Mouse (Mus musculus) G1E (cell line): Measurements from ENCODE around the gene Myom1. TPM values are rescaled to one million over a fixed set of nuclear protein-coding genes. Genes with fewer than 3 reads are reported as not detected.

Source experiments
- ATAC-seq: 2 replicates; pipeline ENCODE4 v1.8.0; 2016; ENCODE audit warnings: mild to moderate bottlenecking; ENCODE audit not compliant: insufficient number of reproducible peaks, poor library complexity, low FRiP score, severe bottlenecking; ENCODE audit errors: extremely low read depth
- DNase-seq: peaks from one replicate; pipeline ENCODE4 v3.0.0; 2012; ENCODE audit warnings: low spot score
- H3K27me3 ChIP-seq: 2 replicates; pipeline ENCODE4 v1.6.1; 2012; ENCODE audit warnings: mild to moderate bottlenecking, low read length, inconsistent platforms; ENCODE audit not compliant: insufficient read depth
- H3K36me3 ChIP-seq: replicated peaks from 2 replicates; pipeline ENCODE3; 2012; ENCODE audit warnings: mild to moderate bottlenecking, inconsistent platforms
- H3K4me1 ChIP-seq: 2 replicates; pipeline ENCODE4 v1.6.1; 2012; ENCODE audit warnings: low read depth, low read length, inconsistent platforms, mixed read lengths; ENCODE audit not compliant: insufficient read depth
- H3K4me3 ChIP-seq: 2 replicates; pipeline ENCODE4 v1.5.1; 2012; ENCODE audit warnings: low read depth, mild to moderate bottlenecking, inconsistent platforms, low read length, moderate library complexity, mixed read lengths
- H3K9me3 ChIP-seq: replicated peaks from 2 replicates; pipeline ENCODE4 v1.6.1; 2012; ENCODE audit warnings: inconsistent platforms
- CTCF ChIP-seq: IDR thresholded peaks from 2 replicates; pipeline ENCODE4 v1.5.1; 2012; ENCODE audit warnings: low read depth, low read length, inconsistent platforms, mixed read lengths
- GATA1 ChIP-seq: IDR thresholded peaks from 2 replicates; pipeline ENCODE4 v1.6.1; 2012; ENCODE audit warnings: borderline replicate concordance, low read length, inconsistent platforms, mixed read lengths
- GATA2 ChIP-seq: IDR thresholded peaks from 2 replicates; pipeline ENCODE4 v1.6.1; 2012; ENCODE audit warnings: low read depth, low read length, inconsistent platforms, borderline replicate concordance
- POLR2AphosphoS5 ChIP-seq: IDR thresholded peaks from 2 replicates; pipeline ENCODE4 v1.6.1; 2012; ENCODE audit warnings: low read depth, low read length, inconsistent platforms; ENCODE audit not compliant: insufficient replicate concordance
- TAL1 ChIP-seq: conservative IDR thresholded peaks from 2 replicates; pipeline ENCODE4 v1.6.1; 2012; ENCODE audit warnings: low read depth, low read length, inconsistent platforms, mixed read lengths
- polyA plus RNA-seq: library from polyadenylated mRNA; stranded (reverse); fragments of >175 nt; gene quantifications from 2 replicates; pipeline ENCODE4 v1.2.3, GENCODE M21; 2012
- total RNA-seq, 2 experiments: library from RNA; stranded (forward) in 1 of 2; stranded (reverse) in 1 of 2; fragments of 200-1000 nt in 1 of 2; fragments of >200 nt in 1 of 2; fragmentation: Nextera tagmentation in 1 of 2; gene quantifications; 2 replicates each; pipeline ENCODE4 v1.2.3; 2014 to 2017

Gene Myom1
- total and polyA plus RNA-seq, 3 experiments = 0.25 to 1.6 (median 0.71) TPM

DNA sequence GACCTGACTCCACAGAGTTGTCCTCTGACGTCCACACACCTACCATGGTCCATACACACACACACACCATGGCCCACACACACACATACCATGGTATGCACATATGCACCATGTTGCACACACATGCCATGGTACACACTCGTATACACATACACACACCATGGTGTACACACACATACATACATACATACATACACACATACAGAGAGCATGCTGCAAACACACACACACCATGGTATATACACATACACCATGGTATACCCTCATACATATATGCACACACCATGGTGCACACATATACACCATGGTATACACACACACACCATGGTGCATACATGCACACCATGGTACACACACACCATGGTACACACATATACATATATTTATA is 134.9 kb downstream of the Myom1 start:
- Histone ChIP-seq H3K9me3 (no peaks in the 10 kb centered on the region), H3K27me3 (peaks cover 17% of the 10 kb centered on the region), H3K36me3 (no peaks in the 10 kb centered on the region), H3K4me1 (peaks cover 8% of the 10 kb centered on the region), H3K4me3 (no peak overlapping the region; the same call in 1 of the 2 replicates)
- TF ChIP-seq GATA1 (no peak), GATA2 (no peak), POLR2AphosphoS5 (no peak), CTCF (no peak), TAL1 (no peak)
- ATAC-seq = no peak
- DNase-seq = no peak

DNA sequence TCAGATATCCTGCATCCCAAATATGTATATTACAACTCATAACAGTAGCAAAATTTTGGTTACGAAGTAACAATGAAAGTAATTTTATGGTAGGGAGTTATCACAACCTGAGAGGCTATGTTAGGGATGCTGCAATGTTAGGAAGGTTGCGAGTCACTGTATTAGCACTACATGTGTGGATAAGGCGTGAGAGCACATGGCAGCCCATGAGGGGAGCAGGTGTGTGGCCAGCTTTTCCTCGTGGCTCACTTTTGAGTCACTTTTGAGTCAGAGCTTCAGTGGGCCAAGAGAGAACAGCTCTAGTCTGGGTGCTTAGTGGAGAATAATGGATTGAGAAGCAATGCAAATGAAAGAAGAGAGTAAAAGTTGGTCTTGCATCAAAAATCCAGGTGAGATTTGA is 139.6 kb downstream of the Myom1 start:
- DNase-seq (no peak), ATAC-seq (no peak)
- H3K27me3 ChIP-seq = peaks cover 8% of the 10 kb centered on the region
- no peak overlapping the region for H3K4me3 ChIP-seq
- H3K9me3 ChIP-seq = no peaks in the 10 kb centered on the region
- TF ChIP-seq TAL1 = no peak
- TF ChIP-seq GATA2 = no peak
- TF ChIP-seq POLR2AphosphoS5 = no peak
- no peak for TF ChIP-seq GATA1
- TF ChIP-seq CTCF = no peak
- H3K36me3 ChIP-seq = no peaks in the 10 kb centered on the region
- H3K4me1 ChIP-seq = peaks cover 27% of the 10 kb centered on the region

DNA sequence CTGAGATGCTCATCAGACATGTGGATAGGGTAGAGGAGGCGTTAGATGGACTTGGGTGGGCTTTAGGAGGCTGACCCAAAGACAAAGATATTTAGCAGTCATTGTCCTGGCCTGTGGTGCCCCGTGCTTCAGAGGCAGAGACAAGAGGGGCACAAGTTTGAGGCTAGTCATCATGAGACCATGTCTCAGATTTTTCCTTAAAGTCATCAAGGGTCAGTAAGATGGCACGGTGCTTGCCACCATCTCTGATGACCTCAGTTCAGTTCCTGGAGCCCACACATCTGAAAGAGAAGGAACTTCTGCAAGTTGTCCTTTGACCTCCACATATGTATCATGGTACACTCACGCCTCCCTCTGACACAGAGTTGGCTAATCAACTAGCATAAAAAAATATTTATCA is 140.7 kb downstream of the Myom1 start:
- Histone ChIP-seq H3K36me3 (no peaks in the 10 kb centered on the region), H3K4me3 (no peak overlapping the region), H3K9me3 (no peaks in the 10 kb centered on the region), H3K27me3 (peaks cover 5% of the 10 kb centered on the region; the same call in 1 of the 2 replicates), H3K4me1 (peaks cover 27% of the 10 kb centered on the region)
- ATAC-seq (no peak), DNase-seq (no peak)
- TF ChIP-seq TAL1 (no peak), GATA2 (no peak), CTCF (no peak), GATA1 (no peak), POLR2AphosphoS5 (no peak)

DNA sequence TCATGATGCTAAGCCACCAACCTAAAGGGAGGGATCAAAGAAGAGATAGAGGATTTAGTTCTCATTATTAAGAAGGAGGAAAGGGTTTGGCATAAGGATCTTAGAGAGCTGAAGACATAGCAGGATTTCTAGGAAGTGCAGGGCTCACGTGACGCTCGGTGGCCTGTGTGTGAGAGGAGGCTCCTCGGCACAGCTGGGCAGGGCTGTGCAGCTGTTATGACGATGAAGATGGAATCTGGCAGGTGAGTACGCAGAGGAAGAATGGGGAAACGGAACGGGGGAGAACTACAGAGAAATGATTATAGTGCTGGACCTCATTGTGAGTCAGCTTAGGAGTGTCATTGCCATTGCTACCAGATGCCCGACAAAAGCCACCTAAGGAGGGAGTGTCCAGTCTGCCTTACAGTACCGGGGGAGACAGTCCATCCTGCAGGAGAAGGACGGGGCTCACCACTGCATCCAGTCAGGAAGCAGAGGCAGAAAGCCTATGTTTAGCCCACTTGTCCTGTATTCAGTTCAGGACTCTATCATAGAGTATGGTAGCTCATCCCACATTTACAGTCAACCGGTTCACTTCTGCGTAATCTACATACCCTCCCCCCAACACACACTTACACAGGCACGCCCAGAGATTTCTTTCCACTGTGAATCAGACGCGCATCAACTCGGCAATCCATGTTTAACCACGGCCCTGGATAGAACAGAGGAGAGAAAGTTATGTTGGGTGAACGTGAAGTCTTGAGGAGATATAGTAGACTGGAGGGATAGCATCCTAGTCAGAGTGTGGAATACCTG is 142.1 kb downstream of the Myom1 start:
- ATAC-seq (no peak), DNase-seq (no peak)
- TF ChIP-seq CTCF (no peak), GATA1 (no peak), TAL1 (no peak), POLR2AphosphoS5 (no peak), GATA2 (no peak)
- no peak overlapping the region for H3K4me3 ChIP-seq
- peaks cover 27% of the 10 kb centered on the region for H3K4me1 ChIP-seq
- no peaks in the 10 kb centered on the region for H3K9me3 ChIP-seq
- peaks cover 3% of the 10 kb centered on the region; the same call in 1 of the 2 replicates for H3K27me3 ChIP-seq
- H3K36me3 ChIP-seq = no peaks in the 10 kb centered on the region

DNA sequence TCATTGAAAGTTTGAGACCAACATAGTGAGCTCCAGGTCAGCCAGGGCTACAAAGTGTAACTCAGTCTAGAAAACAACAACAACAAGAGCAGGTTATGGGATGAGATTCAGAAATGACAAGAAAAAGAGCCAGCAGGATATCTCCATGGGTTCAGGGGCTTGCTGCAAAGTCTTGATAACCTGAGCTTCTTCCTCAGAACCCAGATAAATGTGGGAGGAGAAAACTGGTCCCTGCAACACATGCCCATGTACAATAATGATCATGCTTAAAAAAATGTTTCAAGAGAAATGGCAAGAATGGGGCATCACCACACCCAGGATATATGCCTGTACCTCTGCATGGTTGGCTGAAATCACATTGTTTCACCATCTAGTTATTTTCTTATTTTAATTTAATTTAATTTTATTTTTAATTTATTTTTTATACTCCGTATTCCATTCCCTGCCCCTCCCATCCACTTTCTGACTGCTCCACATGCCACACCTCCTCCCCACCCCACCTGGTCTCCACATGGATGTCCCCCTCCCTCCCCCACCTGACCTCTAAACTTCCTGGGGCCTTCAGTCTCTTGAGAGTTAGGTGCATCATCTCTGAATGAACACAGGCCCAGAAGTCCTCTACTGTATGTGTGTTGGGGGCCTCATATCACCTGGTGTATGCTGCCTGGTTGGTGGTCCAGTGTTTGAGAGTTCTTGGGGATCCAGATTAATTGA is 143.0 kb downstream of the Myom1 start:
- ATAC-seq = no peak
- DNase-seq = no peak
- Histone ChIP-seq H3K36me3 (no peaks in the 10 kb centered on the region), H3K9me3 (no peaks in the 10 kb centered on the region), H3K27me3 (peaks cover 3% of the 10 kb centered on the region; the same call in 1 of the 2 replicates), H3K4me3 (no peak overlapping the region), H3K4me1 (peaks cover 27% of the 10 kb centered on the region)
- TF ChIP-seq CTCF (no peak), POLR2AphosphoS5 (no peak), TAL1 (no peak), GATA2 (no peak), GATA1 (no peak)

DNA sequence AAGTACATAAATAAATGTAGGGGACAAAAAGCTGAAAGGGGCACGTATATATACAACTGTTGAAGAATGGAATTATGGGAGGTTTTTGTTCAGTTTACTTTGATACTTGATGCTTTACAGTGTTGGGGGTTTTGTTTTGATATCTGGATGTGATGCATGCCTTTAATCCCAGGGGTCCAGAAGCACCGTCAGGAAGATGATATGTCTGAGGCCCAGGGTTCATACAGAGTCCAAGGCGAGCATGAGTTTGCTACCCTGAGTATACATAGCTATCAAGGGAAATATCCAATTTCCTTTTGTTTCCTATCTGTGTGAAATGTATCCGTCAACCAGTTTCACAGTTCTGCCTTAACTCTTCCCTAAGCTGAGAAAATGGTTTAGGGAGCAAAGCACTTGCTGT is 150.9 kb downstream of the Myom1 start:
- no peak for DNase-seq
- ATAC-seq = no peak
- no peaks in the 10 kb centered on the region for H3K27me3 ChIP-seq
- H3K4me3 ChIP-seq = no peak overlapping the region
- peaks cover 9% of the 10 kb centered on the region; the same call in 1 of the 2 replicates for H3K4me1 ChIP-seq
- no peaks in the 10 kb centered on the region for H3K36me3 ChIP-seq
- H3K9me3 ChIP-seq = no peaks in the 10 kb centered on the region
- no peak for TF ChIP-seq GATA2
- no peak for TF ChIP-seq POLR2AphosphoS5
- no peak for TF ChIP-seq GATA1
- no peak for TF ChIP-seq CTCF
- no peak for TF ChIP-seq TAL1
